Comparison of ENCODE assay signal across 22 mouse cellular contexts in genomic region chr11:116488207-116488606, GRCm38 (mm10). TPM values are rescaled to one million over a fixed set of nuclear protein-coding genes. Genes with fewer than 3 reads are reported as not detected.
"Had no signal": no experiment of that assay in that cellular context is flagged by ENCODE, and none has a peak within 500 bp of the region (broad histone marks: within the 10 kb centered on the region; RNA-seq: fewer than 3 reads in every experiment).

No protein-coding gene starts in this region.

- DNase-seq: layer of hippocampus, adult 9-11 months; liver; lung, adult 18-20 months; lung, postnatal 10 days; lung, postnatal 36 days; right cerebral cortex, postnatal 25 days; spleen, adult 18-20 months; thymus, postnatal 25 days had no signal

- H3K9me3 ChIP-seq: limb, embryonic 10.5 days; limb, embryonic 13.5 days; liver, embryonic 15.5 days; lung, embryonic 15.5 days; megakaryocyte, embryonic 14.5 days; midbrain, embryonic 12.5 days; stomach, embryonic 15.5 days had no signal

- ATAC-seq: liver, embryonic 12.5 days had no signal

- H3K27me3 ChIP-seq: limb, embryonic 13.5 days; liver, embryonic 12.5 days; liver, embryonic 15.5 days; lung, embryonic 15.5 days; megakaryocyte, embryonic 14.5 days; midbrain, embryonic 12.5 days; stomach, embryonic 15.5 days had no signal

- H3K9ac ChIP-seq: liver, embryonic 15.5 days; lung, embryonic 15.5 days; midbrain, embryonic 12.5 days; stomach, embryonic 15.5 days had no signal

- H3K27ac ChIP-seq: kidney, postnatal 0 days; layer of hippocampus, adult 2 months; limb, embryonic 10.5 days; limb, embryonic 13.5 days; liver, embryonic 12.5 days; liver, embryonic 15.5 days; lung, embryonic 15.5 days; midbrain, embryonic 12.5 days; stomach, embryonic 15.5 days had no signal

RNA-seq across cellular contexts. Expression of gene Qrich2, which starts 22.2 kb away (rescaled TPM):
- total RNA-seq: layer of hippocampus, postnatal 25 days; left cerebral cortex, postnatal 25 days; midbrain, postnatal 0 days; neutrophil, adult 5-6 weeks had no signal
- polyA plus RNA-seq: liver, embryonic 12.5 days; liver, embryonic 15.5 days; lung, embryonic 15.5 days; midbrain, embryonic 12.5 days had no signal

RNA-seq across cellular contexts. Expression of gene Sphk1, which starts 42.5 kb away (rescaled TPM):
- total RNA-seq: neutrophil, adult 5-6 weeks had no signal
